Mouse (Mus musculus) olfactory bulb, adult 2 months (tissue): ENCODE data around the gene Nsd1. TPM values are rescaled to one million over a fixed set of nuclear protein-coding genes. Genes with fewer than 3 reads are reported as not detected.

Experiments used
- H3K27ac ChIP-seq: fragments of 200-500 bp; 2 replicates; pipeline ENCODE4 v1.5.1; 2012; ENCODE audit warnings: low read depth, low read length; ENCODE audit not compliant: insufficient read depth
- H3K4me1 ChIP-seq: fragments of 200-500 bp; 2 replicates; pipeline ENCODE4 v1.6.1; 2012; ENCODE audit warnings: low read length; ENCODE audit not compliant: control insufficient read depth, insufficient read depth
- H3K4me3 ChIP-seq: fragments of 200-500 bp; 2 replicates; pipeline ENCODE4 v1.5.1; 2012; ENCODE audit warnings: mild to moderate bottlenecking, low read depth, low read length, moderate library complexity; ENCODE audit not compliant: insufficient read depth
- CTCF ChIP-seq: fragments of 200-500 bp; IDR thresholded peaks from 2 replicates; pipeline ENCODE4 v1.5.1; 2012; ENCODE audit warnings: low read depth, mild to moderate bottlenecking, low read length, moderate library complexity; ENCODE audit not compliant: insufficient read depth
- POLR2A ChIP-seq: fragments of 200-500 bp; IDR thresholded peaks from 2 replicates; pipeline ENCODE4 v1.6.1; 2012; ENCODE audit warnings: mild to moderate bottlenecking, low read depth, low read length, moderate library complexity; ENCODE audit not compliant: insufficient read depth
- WGBS: fragments of 180-500 bp; shearing (Covaris S2); methylation state at CpG from one replicate; pipeline ENCODE4 v1.1.7; 2018; 5-methylcytosine and 5-hydroxymethylcytosine counted together
- polyA plus RNA-seq: library from polyadenylated mRNA; stranded (reverse); fragments of >200 nt; gene quantifications from 2 replicates; pipeline ENCODE4 v1.2.4, GENCODE M21; 2012; ENCODE audit warnings: low replicate concordance; ENCODE audit not compliant: missing spikeins, insufficient read depth, insufficient read length

Nsd1 gene
- polyA plus RNA-seq, 1 experiment = 82.3 TPM

- 28% methylated on average over 26 of the region's 26 CpGs for WGBS
- peak overlapping the region; percentile 25; the same call in 1 of the 2 replicates for H3K27ac ChIP-seq
Observed at GRCm38 (mm10) chr13:55171517-55172335, 37.9 kb upstream of the Nsd1 start.

GRCm38 (mm10) chr13:55172336-55172770 lies 37.2 kb upstream of the Nsd1 start:
- 47% methylated on average over 7 of the region's 7 CpGs for WGBS
- Histone ChIP-seq H3K4me1 (peaks cover 26% of the 10 kb centered on the region), H3K27ac (no peak overlapping the region), H3K4me3 (no peak overlapping the region)
- TF ChIP-seq POLR2A (no peak), CTCF (no peak)

More at GRCm38 (mm10) chr13:55171517-55172335, 37.9 kb upstream of the Nsd1 start:
- H3K4me3 ChIP-seq = no peak overlapping the region
- peaks cover 26% of the 10 kb centered on the region for H3K4me1 ChIP-seq
- TF ChIP-seq POLR2A (no peak), CTCF (no peak)

GRCm38 (mm10) chr13:55174347-55174746 lies 35.2 kb upstream of the Nsd1 start:
- WGBS = 90% methylated on average over 11 of the region's 11 CpGs
- no peak overlapping the region for H3K4me3 ChIP-seq
- H3K27ac ChIP-seq = no peak overlapping the region
- TF ChIP-seq POLR2A (no peak), CTCF (no peak)
- peaks cover 12% of the 10 kb centered on the region for H3K4me1 ChIP-seq

- peaks cover 12% of the 10 kb centered on the region for H3K4me1 ChIP-seq
- no peak for TF ChIP-seq POLR2A
- no peak for TF ChIP-seq CTCF
- no peak overlapping the region for H3K27ac ChIP-seq
- no peak overlapping the region for H3K4me3 ChIP-seq
- 83% methylated on average over 6 of the region's 6 CpGs for WGBS
Observed at GRCm38 (mm10) chr13:55176265-55176664, 33.3 kb upstream of the Nsd1 start.

- Histone ChIP-seq H3K27ac (no peak overlapping the region), H3K4me1 (peaks cover 6% of the 10 kb centered on the region), H3K4me3 (no peak overlapping the region)
- WGBS = 63% methylated on average over 4 of the region's 4 CpGs
- TF ChIP-seq POLR2A (0 out of 2 replicates have a peak, but pooled peaks have one; percentile 10), CTCF (no peak)
Observed at GRCm38 (mm10) chr13:55177903-55178496, 31.6 kb upstream of the Nsd1 start.

- 35% methylated on average over 2 of the region's 2 CpGs for WGBS
- Histone ChIP-seq H3K27ac (no peak overlapping the region), H3K4me3 (no peak overlapping the region), H3K4me1 (peaks cover 6% of the 10 kb centered on the region)
- TF ChIP-seq CTCF = no peak
- no peak for TF ChIP-seq POLR2A
Observed at GRCm38 (mm10) chr13:55178556-55178955, 31.0 kb upstream of the Nsd1 start.

- H3K27ac ChIP-seq = no peak overlapping the region
- H3K4me3 ChIP-seq = no peak overlapping the region
- 91% methylated on average over 3 of the region's 3 CpGs for WGBS
- H3K4me1 ChIP-seq = peaks cover 6% of the 10 kb centered on the region
- TF ChIP-seq CTCF = no peak
Observed at GRCm38 (mm10) chr13:55179591-55179990, 30.0 kb upstream of the Nsd1 start.

GRCm38 (mm10) chr13:55181786-55182172 lies 27.8 kb upstream of the Nsd1 start:
- H3K4me3 ChIP-seq = peak overlapping the region; percentile 47
- TF ChIP-seq CTCF (no peak), POLR2A (no peak)
- H3K27ac ChIP-seq = no peak overlapping the region
- peaks cover 6% of the 10 kb centered on the region for H3K4me1 ChIP-seq
- WGBS = 91% methylated on average over 2 of the region's 2 CpGs
